Mouse (Mus musculus): ENCODE results near the gene Gm21822. TPM values are rescaled to one million over a fixed set of nuclear protein-coding genes. Genes with fewer than 3 reads are reported as not detected.
"Not testable (repeated sequence)": the region's sequence is repeated elsewhere in the genome, so short reads cannot be mapped to it uniquely, and the experiment has no call there.

The Gm21822 gene
- not detected in 2 replicates for polyA plus RNA-seq (2016; fragmentation: Nextera tagmentation; extraction: Ambion mirVana)

DNA sequence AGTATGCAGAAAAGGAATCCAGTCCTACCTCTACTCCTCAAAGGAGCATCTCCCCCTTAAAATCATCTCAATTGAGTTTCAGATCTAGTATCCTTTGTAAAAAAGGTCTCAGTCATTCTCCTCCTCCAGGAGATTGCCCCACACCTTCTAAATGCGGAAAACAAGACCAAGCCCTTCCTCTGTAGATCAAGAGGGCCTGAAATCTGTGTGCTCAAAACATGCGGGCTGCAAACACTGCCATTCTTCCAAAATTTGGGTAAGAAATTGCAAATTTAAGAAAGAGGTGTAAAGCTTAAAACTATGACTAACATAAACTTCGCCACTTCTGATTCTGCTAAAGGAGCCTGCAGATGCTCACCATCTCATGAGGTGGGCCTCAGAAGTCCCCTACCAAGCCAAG is at the start of gene Gm21822:
Gene Gm21822 (plus strand): TSS at position 301 of the 400 bp plus-strand sequence.
- H3K9me3 ChIP-seq; H3K27me3 ChIP-seq (replicated peaks); ATAC-seq (ENCODE audit: low FRiP score, low read depth); H3K4me2 ChIP-seq (replicated peaks); H3K9ac ChIP-seq; H3K4me1 ChIP-seq; H3K27ac ChIP-seq; H3K4me3 ChIP-seq; H3K36me3 ChIP-seq: not testable (repeated sequence)
- WGBS = no CpG with 5 or more reads among the region's 3 CpGs

Measured in neural tube, embryonic 12.5 days (tissue).